Mouse (Mus musculus): ENCODE results near the gene Grem1. TPM values are rescaled to one million over a fixed set of nuclear protein-coding genes. Genes with fewer than 3 reads are reported as not detected.
A peak's percentile ranks its signal among the peaks of the same experiment; 100 is the strongest.

Gene Grem1
- polyA plus RNA-seq, 1 experiment from 2014 or later, result 5.4 TPM

DNA sequence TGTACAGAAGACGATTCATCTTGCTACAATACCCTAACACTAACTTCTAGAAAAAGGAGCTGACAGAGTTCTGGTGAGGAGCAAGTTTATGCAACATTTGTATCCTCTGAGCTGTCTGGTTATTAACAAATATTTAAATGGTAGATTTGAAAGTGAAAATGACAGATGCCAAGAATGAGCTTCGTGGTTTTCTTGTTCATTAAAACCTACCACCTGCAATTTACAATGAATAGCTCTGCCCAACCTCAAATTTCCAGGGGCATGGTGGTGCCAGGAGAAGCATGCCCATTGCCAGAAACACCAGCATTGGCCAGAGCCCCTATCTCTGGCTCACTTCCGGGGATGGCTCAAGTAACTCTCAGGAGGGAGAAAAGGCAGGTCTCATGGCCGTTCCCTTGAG, 23.1 kb upstream of the Grem1 start:
- Histone ChIP-seq H3K27ac (no peak overlapping the region), H3K9me3 (no peaks in the 10 kb centered on the region), H3K27me3 (replicated peaks) (no peaks in the 10 kb centered on the region), H3K9ac (no peak overlapping the region), H3K4me3 (replicated peaks) (no peak overlapping the region), H3K36me3 (no peaks in the 10 kb centered on the region), H3K4me2 (no peak overlapping the region), H3K4me1 (no peaks in the 10 kb centered on the region)
- WGBS, result 59% methylated on average over 4 of the region's 4 CpGs
- no peak for ATAC-seq (ENCODE audit: insufficient read depth, low FRiP score, low read depth)

DNA sequence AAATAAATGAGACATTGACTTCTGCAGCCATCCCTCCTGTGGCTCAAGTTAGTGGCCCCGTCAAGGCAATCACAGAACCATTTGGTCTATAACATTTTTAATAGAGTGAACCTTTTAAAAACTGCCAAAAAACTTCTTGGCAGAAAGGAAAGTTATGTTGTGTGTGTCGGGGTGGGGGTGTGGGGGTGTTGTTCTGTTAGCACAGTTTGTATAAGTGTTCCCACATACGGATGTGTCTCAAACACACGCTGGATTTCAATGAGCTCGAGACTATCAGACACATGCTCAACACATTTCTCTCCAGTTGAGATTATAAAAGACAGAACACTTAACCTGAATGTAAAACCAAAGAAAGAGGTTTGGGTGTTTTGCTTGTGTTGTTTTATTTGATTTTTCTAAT, 22.7 kb upstream of the Grem1 start:
- ATAC-seq (ENCODE audit: insufficient read depth, low FRiP score, low read depth), result no peak
- Histone ChIP-seq H3K27me3 (replicated peaks) (no peaks in the 10 kb centered on the region), H3K9ac (no peak overlapping the region), H3K9me3 (no peaks in the 10 kb centered on the region), H3K4me3 (replicated peaks) (no peak overlapping the region), H3K4me1 (no peaks in the 10 kb centered on the region), H3K36me3 (no peaks in the 10 kb centered on the region), H3K4me2 (no peak overlapping the region), H3K27ac (no peak overlapping the region)
- WGBS, result 73% methylated on average over 5 of the region's 5 CpGs

DNA sequence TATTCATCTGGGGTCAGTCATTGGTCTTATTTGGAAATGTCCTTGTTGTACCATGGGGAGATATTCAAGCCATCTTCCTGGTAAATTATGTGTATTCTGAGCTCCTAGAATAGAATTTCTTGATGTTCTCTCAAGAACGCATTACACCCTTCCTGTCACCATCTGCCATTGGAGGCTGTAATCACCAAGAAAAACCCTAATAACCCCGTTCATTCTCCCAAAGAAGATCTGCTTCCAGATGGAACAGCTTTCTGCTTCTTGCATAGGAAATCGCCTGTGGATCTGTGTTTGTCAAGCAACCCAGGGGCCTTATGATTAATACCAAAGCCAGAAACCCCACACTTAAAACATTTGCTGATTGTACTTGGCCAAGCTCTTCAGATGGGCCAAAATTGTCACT, 20.9 kb upstream of the Grem1 start:
- 76% methylated on average over 3 of the region's 3 CpGs for WGBS
- no peak overlapping the region for H3K9ac ChIP-seq
- H3K36me3 ChIP-seq, result no peaks in the 10 kb centered on the region
- no peak overlapping the region for H3K4me2 ChIP-seq
- ATAC-seq (ENCODE audit: insufficient read depth, low FRiP score, low read depth), result no peak
- H3K27ac ChIP-seq, result no peak overlapping the region
- no peak overlapping the region for H3K4me3 ChIP-seq (replicated peaks)
- H3K4me1 ChIP-seq, result no peaks in the 10 kb centered on the region
- H3K27me3 ChIP-seq (replicated peaks), result no peaks in the 10 kb centered on the region
- H3K9me3 ChIP-seq, result no peaks in the 10 kb centered on the region

DNA sequence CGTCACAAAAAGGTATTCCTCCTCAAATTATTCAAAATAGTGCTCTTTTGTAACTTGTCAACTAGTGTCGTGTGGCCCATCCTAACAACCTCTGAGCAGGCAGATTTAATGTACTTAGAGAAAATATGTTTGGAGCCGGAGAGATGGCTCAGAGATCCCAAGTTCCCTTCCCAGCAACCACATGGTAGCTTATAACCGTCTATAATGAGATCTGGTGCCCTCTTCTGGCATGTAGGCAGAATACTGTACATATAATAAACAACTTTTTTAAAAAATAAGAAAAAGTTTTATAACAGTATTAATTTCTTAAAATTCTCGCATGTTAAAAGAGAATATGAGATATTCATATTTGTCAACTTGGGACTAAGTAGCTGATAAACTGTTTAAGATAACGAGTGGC, 19.6 kb upstream of the Grem1 start:
- H3K4me3 ChIP-seq (replicated peaks), result no peak overlapping the region
- H3K27me3 ChIP-seq (replicated peaks), result no peaks in the 10 kb centered on the region
- 72% methylated on average over 6 of the region's 6 CpGs for WGBS
- H3K27ac ChIP-seq, result no peak overlapping the region
- no peak overlapping the region for H3K9ac ChIP-seq
- no peaks in the 10 kb centered on the region for H3K4me1 ChIP-seq
- H3K4me2 ChIP-seq, result no peak overlapping the region
- H3K9me3 ChIP-seq, result no peaks in the 10 kb centered on the region
- no peaks in the 10 kb centered on the region for H3K36me3 ChIP-seq
- ATAC-seq (ENCODE audit: insufficient read depth, low FRiP score, low read depth), result no peak

DNA sequence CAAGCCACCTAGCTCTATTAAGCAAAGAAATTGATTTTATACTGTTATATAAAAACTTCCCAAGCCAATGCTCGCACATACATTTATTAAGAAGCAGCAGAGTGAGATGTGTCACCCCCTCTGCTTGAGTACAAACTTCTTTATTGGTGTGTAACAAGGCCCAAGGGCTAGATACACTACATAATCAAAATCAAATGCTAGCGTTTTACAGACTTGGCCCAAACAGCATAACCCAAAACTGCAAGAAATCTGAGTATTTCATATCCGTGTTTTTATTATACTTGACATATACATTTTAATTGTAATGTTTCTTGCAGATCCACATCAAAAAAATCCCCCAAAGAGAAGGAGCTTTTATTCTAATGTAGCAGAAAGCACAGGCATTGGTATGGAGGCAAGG, 17.9 kb upstream of the Grem1 start:
- Histone ChIP-seq H3K27ac (no peak overlapping the region), H3K4me1 (no peaks in the 10 kb centered on the region), H3K27me3 (replicated peaks) (no peaks in the 10 kb centered on the region), H3K4me3 (replicated peaks) (no peak overlapping the region), H3K36me3 (no peaks in the 10 kb centered on the region), H3K9ac (no peak overlapping the region), H3K4me2 (no peak overlapping the region), H3K9me3 (no peaks in the 10 kb centered on the region)
- no peak for ATAC-seq (ENCODE audit: insufficient read depth, low FRiP score, low read depth)
- WGBS, result 83% methylated on average over 3 of the region's 3 CpGs

DNA sequence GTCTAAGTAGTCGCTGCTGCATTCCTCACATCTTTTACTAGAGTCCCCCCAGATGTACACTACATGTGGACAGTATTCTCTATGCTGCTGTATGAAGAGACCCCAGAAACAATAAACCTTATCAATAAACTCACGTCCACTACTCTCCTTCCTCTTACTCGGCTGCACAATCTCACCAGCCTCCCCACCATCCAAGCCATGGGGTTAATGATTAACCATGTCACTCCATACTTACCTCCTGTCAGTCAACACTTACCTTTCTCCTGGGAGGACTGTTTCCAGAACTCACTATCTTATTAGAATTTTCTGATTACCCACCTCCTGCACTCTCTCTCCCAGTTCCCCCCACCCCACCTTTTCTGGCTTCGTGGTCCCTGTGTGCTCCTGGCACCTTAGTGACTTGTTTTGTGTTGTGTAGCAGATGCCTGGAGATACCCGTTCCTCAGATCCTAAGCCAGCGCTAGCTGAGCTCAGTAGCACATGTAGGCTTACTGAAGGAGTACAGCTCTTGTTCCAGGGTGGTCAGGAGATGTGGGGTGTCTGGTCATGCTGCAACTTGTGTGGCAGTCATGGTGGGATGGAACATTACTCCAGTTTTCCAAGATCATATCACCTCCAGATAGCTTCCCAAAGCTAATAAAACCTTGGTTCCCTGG, 15.8 kb upstream of the Grem1 start:
- WGBS, result 60% methylated on average over 6 of the region's 6 CpGs
- Histone ChIP-seq H3K4me3 (replicated peaks) (no peak overlapping the region), H3K4me2 (no peak overlapping the region), H3K36me3 (no peaks in the 10 kb centered on the region), H3K27ac (no peak overlapping the region), H3K9me3 (no peaks in the 10 kb centered on the region), H3K9ac (no peak overlapping the region), H3K27me3 (replicated peaks) (no peaks in the 10 kb centered on the region), H3K4me1 (no peaks in the 10 kb centered on the region)
- ATAC-seq (ENCODE audit: insufficient read depth, low FRiP score, low read depth), result peak; percentile 78

DNA sequence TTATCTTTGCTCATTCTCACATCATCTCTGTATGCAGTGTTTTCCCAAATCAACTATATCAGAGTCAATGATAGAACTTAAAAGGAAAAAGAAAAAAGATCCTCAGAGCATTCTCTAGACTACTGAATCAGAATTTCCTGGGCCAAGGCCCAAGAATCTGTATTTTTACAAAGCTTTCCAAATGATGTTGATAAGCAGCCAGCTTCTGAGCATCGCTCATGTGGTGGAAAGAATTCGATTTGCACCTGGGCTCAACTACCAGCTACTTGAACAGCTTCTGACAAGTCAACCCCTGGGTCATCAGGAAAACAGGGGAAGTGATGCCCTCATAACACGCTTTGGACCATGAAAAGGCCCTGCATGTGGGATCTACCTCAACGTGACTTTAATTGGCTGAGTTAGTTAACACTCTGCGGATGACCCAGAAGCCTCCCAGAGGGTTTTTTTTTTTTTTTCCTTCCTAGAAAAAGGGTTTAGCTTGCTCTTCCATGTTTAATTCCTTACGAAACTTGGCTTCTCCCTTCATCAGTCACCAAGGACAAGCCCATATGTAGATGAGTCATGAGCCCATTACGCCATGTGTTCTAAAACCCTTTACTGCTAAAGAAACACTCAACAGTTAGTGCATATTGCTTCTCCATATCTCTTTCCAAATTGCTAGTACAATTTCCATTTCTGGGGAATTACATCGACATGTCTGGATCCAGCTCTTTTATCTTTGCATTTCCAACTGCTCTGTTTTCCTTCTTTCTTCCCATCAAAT, 10.3 kb upstream of the Grem1 start:
- H3K9ac ChIP-seq, result no peak overlapping the region
- WGBS, result 81% methylated on average over 8 of the region's 8 CpGs
- H3K36me3 ChIP-seq, result no peaks in the 10 kb centered on the region
- no peak overlapping the region for H3K4me3 ChIP-seq (replicated peaks)
- H3K4me1 ChIP-seq, result no peaks in the 10 kb centered on the region
- no peaks in the 10 kb centered on the region for H3K9me3 ChIP-seq
- H3K4me2 ChIP-seq, result no peak overlapping the region
- no peaks in the 10 kb centered on the region for H3K27me3 ChIP-seq (replicated peaks)
- no peak overlapping the region for H3K27ac ChIP-seq
- no peak for ATAC-seq (ENCODE audit: insufficient read depth, low FRiP score, low read depth)

DNA sequence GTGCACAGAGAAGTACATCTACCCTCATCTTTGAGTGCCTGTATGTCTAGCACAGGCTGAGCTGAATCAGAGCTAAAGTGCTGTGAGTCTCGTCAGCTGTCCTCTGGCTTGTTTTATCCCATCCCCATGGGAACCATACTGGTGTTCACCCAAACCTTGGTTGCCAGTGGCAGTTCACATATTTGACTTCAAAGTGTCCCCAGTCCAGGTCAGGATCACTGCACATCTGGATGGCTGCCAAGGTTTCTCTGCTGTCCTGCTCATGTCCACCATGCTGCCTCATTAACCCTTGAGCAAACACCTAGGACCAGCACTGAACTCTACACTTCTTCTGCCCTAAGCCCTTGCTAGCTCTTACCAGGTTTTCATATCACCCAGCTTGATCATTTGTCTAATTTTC, 7.4 kb upstream of the Grem1 start:
- Histone ChIP-seq H3K9ac (no peak overlapping the region), H3K4me2 (no peak overlapping the region), H3K4me3 (replicated peaks) (no peak overlapping the region), H3K4me1 (no peaks in the 10 kb centered on the region), H3K9me3 (no peaks in the 10 kb centered on the region), H3K27ac (no peak overlapping the region), H3K27me3 (replicated peaks) (no peaks in the 10 kb centered on the region), H3K36me3 (no peaks in the 10 kb centered on the region)
- no peak for ATAC-seq (ENCODE audit: insufficient read depth, low FRiP score, low read depth)
- WGBS, result 56% methylated on average over 1 of the region's 1 CpGs

DNA sequence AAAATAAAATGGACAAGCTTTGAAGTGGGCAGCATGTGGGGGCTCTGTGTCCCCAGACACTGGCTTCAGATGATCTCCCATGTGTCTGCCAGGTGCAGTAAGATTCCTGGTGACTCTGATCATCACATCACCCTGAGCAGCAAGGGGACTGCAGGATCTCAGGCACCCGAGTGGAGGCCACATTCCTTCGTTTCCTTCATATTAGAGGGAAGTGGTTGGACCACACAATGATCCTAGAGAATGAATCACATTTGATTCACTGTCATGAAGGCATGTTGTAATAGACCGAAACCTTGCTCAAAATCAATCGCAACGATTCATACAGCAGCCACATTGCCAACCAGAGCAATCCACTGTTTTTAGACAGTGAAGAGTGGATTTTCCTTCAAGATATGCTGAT, 6.5 kb upstream of the Grem1 start:
- Histone ChIP-seq H3K4me3 (replicated peaks) (no peak overlapping the region), H3K27ac (no peak overlapping the region), H3K36me3 (no peaks in the 10 kb centered on the region), H3K9me3 (no peaks in the 10 kb centered on the region), H3K27me3 (replicated peaks) (0 out of 2 replicates have a peak, but pooled peaks cover 5% of the 10 kb centered on the region), H3K4me2 (no peak overlapping the region), H3K9ac (no peak overlapping the region), H3K4me1 (no peaks in the 10 kb centered on the region)
- 81% methylated on average over 5 of the region's 5 CpGs for WGBS
- no peak for ATAC-seq (ENCODE audit: insufficient read depth, low FRiP score, low read depth)

DNA sequence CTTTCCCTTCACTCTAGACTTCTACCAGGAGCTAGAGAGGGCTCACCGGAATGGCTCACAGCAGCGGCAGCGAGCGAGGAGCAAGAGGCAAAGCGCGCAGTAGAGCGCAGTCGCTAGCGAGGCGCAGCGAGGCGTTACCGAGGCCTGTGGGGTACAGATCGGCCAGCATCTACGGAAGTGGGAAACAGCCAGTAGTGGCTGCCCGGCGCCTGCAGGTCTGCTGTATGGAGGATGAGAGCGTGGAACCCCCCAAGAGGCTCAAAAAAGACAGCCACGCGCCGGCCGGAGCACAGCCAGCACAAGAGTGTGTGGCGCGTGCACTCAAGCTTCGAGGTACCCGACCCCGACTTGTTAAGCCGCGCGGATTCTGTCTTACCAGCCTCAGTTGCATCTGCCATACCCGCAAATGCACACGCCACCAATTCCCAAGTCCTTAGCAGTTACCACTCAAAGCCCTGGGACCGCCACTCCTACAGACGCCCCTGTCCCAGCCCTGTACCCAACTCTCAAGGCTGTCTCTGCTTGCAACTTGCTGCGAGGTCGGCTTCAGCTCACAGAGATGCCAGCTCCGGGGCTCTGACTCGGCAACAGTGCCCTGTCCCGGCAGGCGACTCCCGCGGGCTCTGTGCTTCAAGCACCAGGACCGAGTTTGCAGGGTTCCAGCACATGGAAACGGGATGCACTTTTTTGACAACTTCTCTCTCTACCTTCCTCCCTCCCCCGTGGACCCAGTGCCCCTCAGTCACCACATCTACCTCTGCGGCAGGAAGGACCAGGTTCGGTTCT, 728 bp downstream of the Grem1 start:
- peak overlapping the region; percentile 49 for H3K4me3 ChIP-seq (replicated peaks)
- under 1% methylated on average over 47 of the region's 47 CpGs for WGBS
- H3K36me3 ChIP-seq, result no peaks in the 10 kb centered on the region
- ATAC-seq (ENCODE audit: insufficient read depth, low FRiP score, low read depth), result 0 out of 2 replicates have a peak, but pooled peaks have one; percentile 14
- H3K9me3 ChIP-seq, result no peaks in the 10 kb centered on the region
- H3K4me1 ChIP-seq, result peaks cover 19% of the 10 kb centered on the region
- peak overlapping the region; percentile 88 for H3K4me2 ChIP-seq
- H3K9ac ChIP-seq, result no peak overlapping the region; the same call in 1 of the 2 replicates
- H3K27ac ChIP-seq, result no peak overlapping the region
- H3K27me3 ChIP-seq (replicated peaks), result peaks cover 36% of the 10 kb centered on the region

DNA sequence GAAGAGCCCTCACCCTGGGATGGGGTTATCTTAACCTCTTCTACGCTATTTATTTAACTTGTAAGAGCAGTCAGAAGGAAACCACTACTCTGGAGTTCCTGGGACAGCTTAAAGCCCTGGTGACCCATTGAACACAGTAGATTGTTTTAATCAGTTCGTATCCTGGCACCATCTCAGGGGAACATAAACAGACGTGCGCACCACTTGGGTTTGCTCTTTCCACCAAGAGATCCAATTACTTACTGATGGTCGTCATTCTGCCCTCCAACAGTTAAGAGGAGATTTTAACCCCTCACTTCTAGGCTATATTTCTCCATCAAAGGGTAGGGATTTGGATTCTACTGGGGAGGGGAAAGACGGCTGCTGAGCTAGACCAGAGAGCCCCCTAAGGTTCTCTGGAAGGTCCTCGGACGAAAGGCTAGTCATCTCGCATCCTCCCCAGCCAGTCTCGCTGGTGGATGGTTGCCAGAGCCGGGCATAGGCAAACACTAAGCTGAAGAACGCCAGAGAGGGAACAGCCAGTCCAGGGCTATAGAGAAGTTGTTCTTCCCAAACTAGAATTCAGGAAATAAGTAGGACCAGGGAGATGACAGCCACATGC, 1.4 kb downstream of the Grem1 start:
- H3K9ac ChIP-seq, result no peak overlapping the region
- 3% methylated on average over 12 of the region's 12 CpGs for WGBS

DNA sequence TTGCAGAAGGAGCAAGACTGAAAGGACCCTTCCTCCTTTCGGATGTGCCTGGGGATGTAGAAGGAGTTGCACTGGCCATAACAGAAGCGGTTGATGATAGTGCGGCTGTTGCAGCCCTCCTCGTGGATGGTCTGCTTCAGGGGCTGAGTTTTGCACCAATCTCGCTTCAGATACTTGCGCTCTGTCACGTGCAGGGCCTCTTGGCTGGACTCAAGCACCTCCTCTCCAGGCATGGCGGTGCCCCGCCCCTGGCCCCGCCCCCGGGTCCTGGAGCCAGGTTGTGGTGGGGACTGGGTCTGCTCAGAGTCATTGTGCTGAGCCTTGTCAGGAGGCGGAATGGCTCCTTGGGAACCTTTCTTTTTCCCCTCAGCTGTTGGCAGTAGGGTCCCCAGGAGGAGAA, 8.7 kb downstream of the Grem1 start:
- Histone ChIP-seq H3K36me3 (no peaks in the 10 kb centered on the region), H3K9me3 (no peaks in the 10 kb centered on the region), H3K9ac (no peak overlapping the region), H3K4me2 (no peak overlapping the region), H3K4me1 (no peaks in the 10 kb centered on the region), H3K4me3 (replicated peaks) (no peak overlapping the region), H3K27me3 (replicated peaks) (no peaks in the 10 kb centered on the region), H3K27ac (no peak overlapping the region)
- no peak for ATAC-seq (ENCODE audit: insufficient read depth, low FRiP score, low read depth)
- 70% methylated on average over 12 of the region's 12 CpGs for WGBS

More for the DNA sequence above, 1.4 kb downstream of the Grem1 start:
- Histone ChIP-seq H3K36me3 (no peaks in the 10 kb centered on the region), H3K4me2 (peak overlapping the region; percentile 88), H3K27ac (no peak overlapping the region), H3K4me1 (peaks cover 19% of the 10 kb centered on the region), H3K27me3 (replicated peaks) (peaks cover 36% of the 10 kb centered on the region), H3K9me3 (no peaks in the 10 kb centered on the region), H3K4me3 (replicated peaks) (peak overlapping the region; percentile 49)
- no peak for ATAC-seq (ENCODE audit: insufficient read depth, low FRiP score, low read depth)

All from stomach, embryonic 15.5 days (tissue).